Mouse (Mus musculus) cerebellum, postnatal 14 days (tissue): Measurements from ENCODE around the gene Crhr1.

ENCODE experiments used
- DNase-seq, 2 experiments: peaks; one replicate each; pipeline ENCODE4 v3.0.0; 2021; ENCODE audit warnings: mixed read lengths in 2 of 2

The Crhr1 gene

DNA sequence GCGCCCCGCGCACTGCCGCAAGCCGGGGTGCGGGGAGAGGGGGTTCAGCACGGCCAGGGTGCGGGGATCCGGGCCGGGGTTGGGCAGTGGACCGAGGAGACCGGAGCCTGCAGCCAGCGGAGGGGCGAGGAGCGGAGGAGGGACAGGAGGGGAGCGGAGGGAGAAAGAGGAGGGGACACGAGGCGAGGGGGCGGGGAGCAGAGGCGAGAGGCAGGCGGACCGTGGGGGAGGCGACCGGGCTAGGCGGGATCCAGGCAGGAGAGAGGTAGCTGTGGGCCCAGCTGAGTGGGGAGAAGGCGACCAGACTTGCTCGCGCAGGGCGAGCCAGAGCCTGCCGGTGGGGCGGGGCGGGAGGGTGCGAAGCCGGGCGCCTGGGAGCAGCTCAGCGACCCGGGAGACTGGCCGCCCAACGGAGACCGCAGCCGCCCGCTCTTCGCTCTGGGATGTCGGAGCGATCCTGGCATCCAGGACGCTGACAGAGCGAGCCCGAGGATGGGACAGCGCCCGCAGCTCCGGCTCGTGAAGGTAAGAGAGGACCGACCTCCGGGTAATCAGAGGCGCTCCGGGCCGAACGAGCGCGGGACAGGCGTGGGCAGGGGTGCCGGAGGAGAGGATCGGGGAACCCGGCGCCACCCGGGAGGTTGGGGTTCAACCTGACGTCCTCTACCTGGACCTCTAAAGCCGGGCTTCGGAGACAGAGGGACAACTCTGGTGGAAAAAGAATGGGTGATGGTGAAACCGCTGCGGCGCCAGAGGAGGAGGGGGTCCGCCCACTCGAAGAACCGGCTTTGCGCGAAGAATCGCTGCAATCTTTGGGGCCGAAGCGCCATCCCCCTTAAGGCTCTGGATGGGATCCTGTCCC is at the start of gene Crhr1:
Crhr1 (plus strand) TSS at position 276 of the 862 bp plus-strand sequence.
- DNase-seq = peak; percentile 89 to 92

DNA sequence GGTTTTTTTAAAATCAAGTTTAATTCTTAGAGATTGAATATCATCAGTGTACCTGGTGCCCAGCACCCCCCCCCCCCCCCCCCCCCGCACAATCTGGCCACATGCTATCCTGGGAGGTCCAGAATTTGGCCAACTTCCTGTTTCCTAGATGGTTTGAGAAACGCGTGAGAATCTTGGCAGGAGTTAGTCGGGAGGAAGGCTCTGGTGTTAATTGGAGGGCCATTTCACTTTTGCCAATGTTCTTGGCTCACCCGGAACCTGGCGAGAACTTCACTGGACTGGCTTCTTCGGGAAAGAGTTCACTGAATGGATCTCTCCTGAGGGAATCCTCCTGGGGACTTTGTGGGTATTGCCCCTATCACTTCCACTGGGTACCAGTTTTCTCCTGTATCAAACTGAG is 49.4 kb upstream of the Crhr1 start:
- peak; percentile 27 to 45 for DNase-seq

DNA sequence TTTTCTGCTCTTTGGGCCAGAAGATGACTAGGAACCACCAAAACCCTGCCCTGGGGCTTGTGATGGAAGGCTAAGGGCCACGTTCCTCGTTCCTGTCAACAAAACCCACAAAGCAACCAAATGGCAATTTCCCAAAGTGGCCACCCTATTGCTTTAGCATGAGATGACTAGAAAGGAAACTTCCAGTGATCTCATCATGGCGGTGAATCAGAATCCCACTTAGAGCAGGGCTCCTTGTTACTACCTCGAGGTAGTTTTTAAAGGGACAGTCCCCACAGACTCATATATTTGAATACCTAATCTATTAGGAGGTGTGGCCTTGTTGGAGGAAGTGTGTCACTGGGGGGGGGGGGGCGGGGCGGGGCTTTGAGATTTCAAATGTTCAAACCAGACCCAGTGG is 48.9 kb upstream of the Crhr1 start:
- DNase-seq = no peak

DNA sequence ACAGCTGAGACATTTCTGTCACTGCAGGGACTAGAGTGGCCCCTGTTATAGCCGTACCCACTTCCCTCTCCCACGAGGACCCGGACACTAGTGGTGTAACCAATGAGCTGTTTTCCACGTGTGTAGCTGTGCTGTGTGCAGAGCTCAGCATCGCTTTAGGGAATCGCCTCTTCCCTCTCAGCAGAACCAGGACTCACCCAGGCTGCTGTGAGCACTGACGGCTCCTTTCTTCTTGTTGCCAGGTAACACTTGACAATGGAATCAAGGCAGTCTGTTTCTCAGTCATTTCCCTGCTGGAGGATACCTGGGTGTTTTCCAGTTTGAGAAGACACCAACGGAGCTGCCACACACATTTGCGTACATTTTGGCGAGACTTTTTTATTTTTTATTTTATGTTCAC is 44.1 kb upstream of the Crhr1 start:
- DNase-seq = no peak

DNA sequence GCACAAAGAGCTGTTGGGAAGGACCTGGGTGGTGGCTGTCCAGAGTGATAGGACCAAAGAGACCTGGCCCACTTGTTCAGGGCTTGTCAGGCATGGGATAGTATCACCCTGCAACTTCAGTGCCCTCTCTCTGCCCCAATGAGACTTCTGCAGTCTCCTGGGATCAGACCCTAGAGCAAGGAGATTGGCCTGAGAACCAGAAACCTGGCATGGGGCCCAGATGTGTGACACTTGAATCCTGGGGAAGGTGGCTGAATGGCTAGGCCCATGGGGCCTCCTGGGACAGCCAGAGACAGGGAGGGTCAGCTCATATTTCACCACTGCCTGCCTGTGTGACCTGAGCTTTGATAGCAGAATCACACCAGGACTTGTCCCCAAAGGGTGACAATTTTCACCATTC is 41.9 kb upstream of the Crhr1 start:
- no peak for DNase-seq

- DNase-seq = no peak
These were observed 37.5 kb upstream of the Crhr1 start for GRCm38 (mm10) chr11:104095151-104095550.

GRCm38 (mm10) chr11:104096536-104096935 is 36.1 kb upstream of the Crhr1 start:
- peak; percentile 23 to 41 for DNase-seq

GRCm38 (mm10) chr11:104099542-104099941 is 33.1 kb upstream of the Crhr1 start:
- no peak for DNase-seq

DNA sequence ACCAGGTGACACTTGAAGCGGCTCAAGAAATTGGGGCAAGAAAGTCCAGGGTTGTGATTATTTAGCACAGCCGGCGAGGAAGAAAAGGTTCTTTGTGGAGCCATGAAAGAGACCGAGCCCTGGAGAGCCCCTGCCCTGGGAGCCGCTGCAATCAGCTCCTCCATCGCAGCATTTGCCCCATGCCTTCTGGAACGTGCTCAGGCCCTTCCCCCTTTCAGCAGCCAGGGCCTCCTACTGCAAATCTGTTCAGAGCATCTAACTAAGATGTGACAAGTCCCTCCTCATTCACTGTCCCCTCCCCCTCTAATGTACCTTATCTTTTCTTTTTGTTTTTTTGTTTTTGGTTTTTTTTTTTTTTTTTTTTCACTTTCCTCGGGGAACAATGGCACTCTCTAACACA is 30.0 kb upstream of the Crhr1 start:
- DNase-seq = no peak

GRCm38 (mm10) chr11:104106329-104106728 is 26.3 kb upstream of the Crhr1 start:
- DNase-seq = peak; percentile 69 to 80

GRCm38 (mm10) chr11:104106969-104107368 is 25.7 kb upstream of the Crhr1 start:
- no peak for DNase-seq

GRCm38 (mm10) chr11:104110366-104110765 is 22.3 kb upstream of the Crhr1 start:
- peak; percentile 79 to 86 for DNase-seq

GRCm38 (mm10) chr11:104111851-104112250 is 20.8 kb upstream of the Crhr1 start:
- peak; percentile 35 to 44 for DNase-seq

- no peak for DNase-seq
These were observed 19.0 kb upstream of the Crhr1 start for GRCm38 (mm10) chr11:104113699-104114098.

DNA sequence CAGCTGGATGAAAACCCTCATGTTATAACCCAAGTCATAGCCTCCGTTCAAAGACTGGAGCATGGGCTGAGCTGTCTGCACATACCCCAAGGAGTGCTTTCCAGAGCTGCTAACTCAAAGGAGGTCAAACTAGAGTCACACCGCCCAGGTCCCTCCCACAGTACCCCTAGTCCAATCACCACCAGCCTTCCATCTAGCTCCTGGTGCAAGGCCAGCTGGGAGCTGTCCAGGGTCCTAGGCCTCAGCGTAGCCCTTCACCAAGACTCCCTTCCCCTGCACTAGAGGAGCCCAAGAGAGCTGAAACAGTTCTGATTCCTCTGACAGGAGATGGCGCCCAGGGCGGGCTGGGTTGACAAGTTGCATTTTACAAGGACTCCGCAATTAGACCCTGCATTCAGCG is 18.0 kb upstream of the Crhr1 start:
- DNase-seq = peak; percentile 65 to 81

GRCm38 (mm10) chr11:104118356-104118755 is 14.3 kb upstream of the Crhr1 start:
- no peak for DNase-seq

DNA sequence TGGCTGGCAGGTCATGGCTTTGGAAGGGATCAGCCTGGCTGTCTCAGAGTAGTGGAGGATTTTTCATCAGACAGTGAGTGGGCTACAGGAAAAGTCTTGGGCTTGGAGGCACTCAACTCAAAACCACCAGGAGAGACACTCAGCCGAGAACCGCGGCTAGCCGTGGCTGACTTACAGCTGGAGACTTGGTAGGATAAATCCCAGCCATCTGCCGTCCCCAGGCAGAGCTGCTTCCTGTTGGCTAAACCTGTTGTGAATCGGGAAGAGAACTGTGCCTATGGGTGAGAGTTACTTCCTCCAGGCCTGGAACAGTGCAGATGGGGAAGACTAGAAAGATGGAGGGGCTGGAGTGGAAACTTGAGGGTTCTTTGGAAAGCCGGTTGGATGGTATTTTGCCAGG is 9.7 kb upstream of the Crhr1 start:
- peak; percentile 38 for DNase-seq

- DNase-seq = no peak
These were observed 9.2 kb upstream of the Crhr1 start for GRCm38 (mm10) chr11:104123479-104123878.

DNA sequence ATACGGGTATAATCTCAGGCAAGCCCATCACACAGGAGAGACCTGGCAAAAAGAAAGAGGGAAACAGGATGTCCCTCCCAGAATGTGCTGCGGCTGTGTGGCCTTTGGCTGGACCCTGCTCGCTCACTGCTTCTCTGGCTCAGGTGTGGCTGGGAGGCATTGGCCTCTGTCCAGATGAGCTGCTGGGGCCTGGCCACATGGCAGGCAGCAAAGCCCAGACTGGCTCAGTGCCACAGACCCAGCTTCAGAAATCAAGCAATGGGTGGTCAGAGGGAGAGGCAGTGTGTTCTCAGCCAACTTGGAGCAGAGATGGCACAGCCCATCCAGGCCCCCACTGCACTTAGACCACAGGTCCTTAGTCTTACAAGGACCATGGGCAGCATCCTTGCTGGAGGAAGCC is 8.1 kb upstream of the Crhr1 start:
- peak; percentile 96 to 97 for DNase-seq

GRCm38 (mm10) chr11:104129466-104129865 is 3.2 kb upstream of the Crhr1 start:
- peak; percentile 65 to 68 for DNase-seq

GRCm38 (mm10) chr11:104130721-104131647 is 1.7 kb upstream of the Crhr1 start:
- no peak for DNase-seq

GRCm38 (mm10) chr11:104131756-104132155 is 899 bp upstream of the Crhr1 start:
- peak; percentile 93 for DNase-seq

GRCm38 (mm10) chr11:104133442-104133983 is 858 bp downstream of the Crhr1 start:
- DNase-seq = peak; percentile 42 to 60
